Mouse (Mus musculus) cortical plate, adult 2 months (tissue): Measurements from ENCODE around the gene Slc17a2. TPM values are rescaled to one million over a fixed set of nuclear protein-coding genes. Genes with fewer than 3 reads are reported as not detected.

Experiments used
- H3K27ac ChIP-seq: fragments of 200-500 bp; 2 replicates; pipeline ENCODE4 v1.5.1; 2012; ENCODE audit warnings: low read length, control low read depth, inconsistent platforms; ENCODE audit not compliant: insufficient read depth
- H3K4me1 ChIP-seq: fragments of 200-500 bp; 2 replicates; pipeline ENCODE4 v1.6.1; 2011; ENCODE audit warnings: low read length; ENCODE audit not compliant: control insufficient read depth, insufficient read depth
- H3K4me3 ChIP-seq: fragments of 200-500 bp; 2 replicates; pipeline ENCODE4 v1.5.1; 2011; ENCODE audit warnings: mild to moderate bottlenecking, low read length, control low read depth; ENCODE audit not compliant: insufficient read depth
- CTCF ChIP-seq: fragments of 200-500 bp; IDR thresholded peaks from 2 replicates; pipeline ENCODE4 v1.5.1; 2011; ENCODE audit warnings: mild to moderate bottlenecking, control low read depth, low read length; ENCODE audit not compliant: insufficient read depth; ENCODE audit errors: extremely low read depth
- POLR2A ChIP-seq: fragments of 200-500 bp; IDR thresholded peaks from 2 replicates; pipeline ENCODE4 v1.6.1; 2011; ENCODE audit warnings: mild to moderate bottlenecking, low read length, control low read depth; ENCODE audit not compliant: insufficient read depth; ENCODE audit errors: extremely low read depth
- polyA plus RNA-seq: library from polyadenylated mRNA; depleted of rRNA; stranded (reverse); fragments of >200 nt; gene quantifications from 2 replicates; pipeline ENCODE4 v1.2.3, GENCODE M21; 2012

The Slc17a2 gene
- polyA plus RNA-seq, 1 experiment, result not detected

DNA sequence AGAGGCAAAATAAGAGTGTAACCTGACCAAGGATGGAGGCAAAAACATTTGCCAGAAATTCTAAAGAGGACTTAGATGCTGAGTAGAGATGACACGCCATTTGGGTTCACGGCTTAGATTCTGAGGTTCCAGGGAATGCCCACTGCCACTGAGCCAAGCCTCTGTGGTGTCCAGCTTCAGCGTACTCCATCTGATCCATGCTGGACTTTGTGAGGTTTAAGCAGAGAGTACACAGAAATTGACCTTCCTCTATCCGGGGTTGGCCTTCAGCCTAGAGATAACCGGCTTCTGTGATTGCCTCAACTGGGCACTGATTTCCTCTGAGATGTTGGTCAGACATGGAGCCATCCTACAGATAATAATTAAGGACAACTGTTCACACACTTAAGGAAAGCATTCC lies 29.8 kb downstream of the Slc17a2 start:
- TF ChIP-seq POLR2A, result no peak
- TF ChIP-seq CTCF, result no peak
- Histone ChIP-seq H3K27ac (no peak overlapping the region), H3K4me1 (no peaks in the 10 kb centered on the region)

DNA sequence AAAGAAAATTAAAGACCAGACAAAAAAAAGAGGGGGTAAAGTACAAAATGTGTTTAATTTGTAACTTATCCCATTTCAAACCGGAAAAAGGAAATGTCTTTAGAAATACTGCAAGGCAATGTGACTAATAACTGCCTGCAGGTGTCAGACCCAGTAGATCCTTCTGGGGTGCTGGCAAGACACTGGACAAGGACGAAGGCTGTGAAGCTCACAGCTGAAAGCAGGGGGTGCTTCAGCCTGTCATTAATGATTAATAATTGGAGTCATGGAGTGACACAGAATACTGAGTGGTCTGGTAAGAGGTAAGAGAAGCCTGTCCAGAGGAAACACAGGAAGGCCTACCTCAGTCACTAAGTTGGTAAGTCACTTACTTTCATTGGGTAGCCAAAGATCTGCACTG lies 32.5 kb downstream of the Slc17a2 start, which contains the start of gene Slc17a3:
Gene Slc17a3, plus strand, starts transcription at position 127 of the 400 bp plus-strand sequence.
- Histone ChIP-seq H3K4me1 (no peaks in the 10 kb centered on the region), H3K4me3 (no peak within 1 kb of the TSS), H3K27ac (no peak within 1 kb of the TSS)
- no peak for TF ChIP-seq CTCF
- no peak for TF ChIP-seq POLR2A

More for the DNA sequence above, 29.8 kb downstream of the Slc17a2 start:
- H3K4me3 ChIP-seq, result no peak overlapping the region

DNA sequence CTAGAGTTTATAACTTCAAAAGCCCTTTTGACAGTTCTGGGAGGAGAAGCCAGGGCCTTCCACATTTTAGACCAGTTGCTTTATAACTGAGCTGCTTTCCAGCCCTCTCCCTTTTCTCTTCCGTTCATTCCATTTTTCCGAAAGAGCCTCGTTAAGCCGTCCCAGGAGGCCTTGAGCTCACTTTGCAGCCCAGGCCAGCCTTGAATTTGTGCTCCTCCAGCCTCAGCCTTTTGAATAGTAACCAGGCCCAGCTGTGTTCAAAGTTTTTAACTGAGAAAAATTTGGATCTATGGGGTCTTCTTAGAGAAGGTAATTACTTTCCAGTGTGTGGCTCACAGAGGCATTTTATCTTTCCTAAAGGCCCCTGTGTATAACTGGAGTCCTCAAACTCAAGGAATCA lies 39.1 kb downstream of the Slc17a2 start:
- no peak overlapping the region for H3K4me3 ChIP-seq
- no peak for TF ChIP-seq POLR2A
- TF ChIP-seq CTCF, result no peak
- no peaks in the 10 kb centered on the region; the same call in 1 of the 2 replicates for H3K4me1 ChIP-seq
- no peak overlapping the region for H3K27ac ChIP-seq

DNA sequence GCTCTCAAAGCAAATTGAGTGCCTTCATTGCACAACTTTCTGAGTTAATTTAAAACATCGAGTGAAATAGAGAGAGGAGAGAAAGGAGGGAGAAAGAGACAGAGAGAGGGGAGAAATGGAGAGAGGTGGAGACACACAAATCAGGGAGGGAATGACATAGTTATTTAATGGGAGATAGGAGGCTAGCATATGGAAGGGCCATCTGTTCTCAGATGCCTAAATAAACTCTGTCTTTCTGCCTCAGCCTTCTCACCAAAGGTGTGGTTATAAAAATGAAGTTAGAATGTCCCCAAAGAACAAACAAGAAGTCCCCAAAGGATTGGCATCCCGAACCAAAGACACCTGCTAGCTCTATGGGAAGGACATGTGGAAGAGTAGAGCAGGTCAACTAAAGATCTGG lies 42.5 kb downstream of the Slc17a2 start:
- Histone ChIP-seq H3K4me3 (no peak overlapping the region), H3K27ac (no peak overlapping the region), H3K4me1 (no peaks in the 10 kb centered on the region; the same call in 1 of the 2 replicates)
- TF ChIP-seq CTCF (no peak), POLR2A (no peak)

DNA sequence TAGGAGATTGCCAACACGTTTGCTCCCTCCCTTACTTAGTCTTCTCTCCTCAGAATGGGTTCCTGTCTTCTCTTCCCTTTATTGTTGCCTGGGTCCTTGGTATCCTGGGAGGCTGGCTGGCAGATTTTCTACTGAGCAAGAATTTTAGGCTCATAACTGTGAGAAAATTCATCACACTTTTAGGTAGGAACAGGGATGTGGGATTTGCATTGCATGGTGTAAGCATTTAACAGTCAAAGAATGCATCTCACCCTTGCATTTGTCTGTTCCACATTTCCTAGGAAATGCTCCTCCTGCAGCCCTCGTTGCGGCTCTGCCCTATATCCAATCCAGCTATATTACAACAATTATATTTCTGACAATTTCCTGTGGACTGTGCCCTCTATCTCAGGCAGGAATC lies 49.6 kb downstream of the Slc17a2 start:
- TF ChIP-seq CTCF (no peak), POLR2A (no peak)
- Histone ChIP-seq H3K27ac (no peak overlapping the region), H3K4me1 (no peaks in the 10 kb centered on the region), H3K4me3 (no peak overlapping the region)

DNA sequence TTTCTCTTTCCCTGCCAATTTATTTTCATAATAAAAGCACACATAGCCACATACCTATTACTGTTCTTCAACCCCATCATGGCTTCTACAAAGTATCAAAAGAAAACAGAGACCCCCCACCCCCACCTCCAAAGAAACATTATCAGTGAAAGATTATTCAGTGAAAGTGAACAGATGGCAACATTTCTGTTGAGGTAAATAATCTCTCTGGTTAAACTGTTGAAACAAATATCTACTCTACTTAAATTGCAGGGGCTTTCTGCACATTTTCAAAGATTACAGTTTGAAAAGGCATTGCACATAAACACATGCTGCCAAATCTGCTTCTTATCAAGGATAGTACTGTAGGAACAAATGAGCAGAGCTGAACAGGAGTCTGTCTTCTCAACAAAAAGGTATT lies 55.0 kb downstream of the Slc17a2 start:
- no peak overlapping the region for H3K27ac ChIP-seq
- H3K4me3 ChIP-seq, result no peak overlapping the region
- TF ChIP-seq POLR2A (no peak), CTCF (no peak)
- H3K4me1 ChIP-seq, result no peaks in the 10 kb centered on the region

DNA sequence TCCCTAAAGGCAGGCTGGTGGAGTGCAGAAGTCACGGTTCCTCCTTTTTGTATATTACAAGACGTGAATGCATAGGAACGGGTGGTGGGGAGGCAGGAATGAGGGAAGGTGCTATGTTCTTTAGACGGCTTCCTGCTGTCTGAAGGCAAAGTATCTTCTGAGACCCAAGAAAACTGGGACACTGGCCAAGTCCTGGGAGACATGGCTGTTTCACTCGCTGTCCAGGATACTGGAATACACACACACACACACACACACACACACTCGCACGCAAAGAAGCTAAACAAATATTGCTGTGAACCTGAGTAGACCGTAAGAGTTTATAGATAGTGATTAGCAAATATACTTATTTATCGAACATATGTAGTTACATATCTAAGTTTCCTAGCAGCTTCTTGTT lies 57.9 kb downstream of the Slc17a2 start:
- Histone ChIP-seq H3K4me3 (no peak overlapping the region), H3K27ac (no peak overlapping the region)
- TF ChIP-seq POLR2A, result no peak
- TF ChIP-seq CTCF, result no peak

DNA sequence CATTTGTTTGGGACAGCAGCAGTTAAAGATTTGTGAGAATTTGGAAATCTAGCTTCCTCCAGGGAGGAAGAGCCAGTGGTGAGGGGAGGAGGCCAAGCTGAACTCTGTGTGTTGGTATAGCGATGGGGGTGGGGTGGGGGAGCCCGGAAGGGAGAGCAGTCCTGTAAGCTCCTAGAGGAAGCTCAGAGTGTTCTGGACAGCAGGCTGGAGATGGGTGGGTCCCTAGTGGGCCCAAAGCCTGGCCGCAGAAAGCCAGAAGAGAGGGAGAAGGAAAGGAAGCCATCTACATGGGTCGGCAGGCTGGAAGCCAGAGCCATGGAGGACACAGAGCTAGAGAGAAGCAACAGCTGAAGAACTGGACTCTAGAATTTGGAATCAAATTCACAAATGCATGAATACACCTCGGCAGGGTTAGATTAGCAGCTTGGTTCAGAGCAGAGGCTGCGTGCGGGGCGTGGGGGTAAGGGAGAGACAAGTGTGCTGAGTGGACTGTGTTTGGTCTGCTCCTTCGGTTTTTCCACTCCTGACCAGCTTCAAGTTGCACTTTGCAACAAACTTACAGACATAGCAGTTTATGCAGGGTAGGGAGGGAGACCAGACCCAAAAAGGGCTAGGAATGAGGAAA lies 59.4 kb downstream of the Slc17a2 start:
- H3K4me1 ChIP-seq, result no peaks in the 10 kb centered on the region
- no peak overlapping the region for H3K27ac ChIP-seq
- H3K4me3 ChIP-seq, result no peak overlapping the region
- no peak for TF ChIP-seq POLR2A
- no peak for TF ChIP-seq CTCF

More for the DNA sequence above, 57.9 kb downstream of the Slc17a2 start:
- H3K4me1 ChIP-seq, result no peaks in the 10 kb centered on the region

DNA sequence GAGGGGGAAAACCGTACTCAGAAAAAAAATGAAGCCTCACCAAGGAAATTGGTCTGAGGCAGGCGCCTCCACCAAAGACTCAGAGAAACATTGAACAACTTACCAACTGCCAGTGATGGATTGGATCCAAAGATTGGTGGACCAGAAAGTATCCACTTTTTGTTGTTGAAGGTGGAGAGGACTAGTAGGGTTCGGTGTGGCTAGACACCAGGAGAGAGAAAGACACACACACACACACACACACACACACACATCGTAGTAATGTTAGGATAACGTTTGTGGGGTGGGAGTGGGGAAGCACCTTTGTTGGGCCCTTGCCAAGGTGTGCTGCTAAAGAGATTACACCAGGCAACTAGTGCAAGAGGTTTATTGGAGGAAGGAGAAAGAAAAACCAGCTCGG lies 60.2 kb downstream of the Slc17a2 start:
- Histone ChIP-seq H3K27ac (no peak overlapping the region), H3K4me3 (no peak overlapping the region), H3K4me1 (no peaks in the 10 kb centered on the region)
- TF ChIP-seq POLR2A, result no peak

DNA sequence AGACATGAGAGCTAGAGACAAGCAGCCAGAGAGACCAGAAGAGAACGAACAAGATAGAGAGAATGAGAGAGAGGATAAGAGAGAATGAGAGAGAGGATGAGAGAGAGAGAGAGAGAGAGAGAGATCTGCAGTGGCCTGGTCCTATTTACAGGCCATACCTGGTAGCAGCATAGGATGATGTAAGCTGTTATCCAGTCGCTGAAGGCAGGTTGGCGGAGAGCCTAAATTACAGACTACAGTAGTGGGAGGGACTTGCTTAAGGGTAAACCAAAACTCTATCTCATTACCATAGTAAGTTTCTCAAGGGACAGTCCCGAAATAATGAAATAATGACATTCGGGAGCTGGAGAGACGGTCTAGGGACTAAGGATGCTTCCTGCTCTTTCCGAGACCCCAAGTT lies 60.6 kb downstream of the Slc17a2 start, which contains the start of gene Slc17a1:
Gene Slc17a1, plus strand, starts transcription at position 346 of the 400 bp plus-strand sequence.
- H3K27ac ChIP-seq, result no peak within 1 kb of the TSS
- H3K4me1 ChIP-seq, result no peaks in the 10 kb centered on the region
- no peak for TF ChIP-seq CTCF
- no peak for TF ChIP-seq POLR2A
- H3K4me3 ChIP-seq, result no peak within 1 kb of the TSS
